Comparison of ENCODE assay signal across 8 mouse cellular contexts in genomic region chr5:86065101-86065875, GRCm38 (mm10). TPM values are rescaled to one million over a fixed set of nuclear protein-coding genes. Genes with fewer than 3 reads are reported as not detected.
DNase-seq lines count a peak whose midpoint lies in the region; ATAC-seq and TF ChIP-seq lines count a peak whose summit lies in the region.

TSS of gene Cenpc1 (minus strand) at chr5:86065583.

- H3K27ac ChIP-seq in ES-Bruce4 (ENCODE audit: insufficient read depth, low read length), result peak within 1 kb of the TSS; percentile 86
- peak within 1 kb of the TSS; percentile 87 for H3K27ac ChIP-seq in forebrain, embryonic 13.5 days
- H3K27ac ChIP-seq in liver, postnatal 0 days (ENCODE audit: low read depth), result peak within 1 kb of the TSS; percentile 94
- H3K27ac ChIP-seq in neural tube, embryonic 14.5 days (ENCODE audit: low read depth, low read length), result peak within 1 kb of the TSS; percentile 85

- peak within 1 kb of the TSS; percentile 63 for H3K4me2 ChIP-seq in forebrain, embryonic 13.5 days
- peak within 1 kb of the TSS; percentile 85 for H3K4me2 ChIP-seq in liver, postnatal 0 days (ENCODE audit: low read depth, low read length)
- peak within 1 kb of the TSS; percentile 59 for H3K4me2 ChIP-seq in neural tube, embryonic 14.5 days (ENCODE audit: low read depth, low read length)

- TF ChIP-seq POLR2A in ES-Bruce4 (IDR thresholded peaks at IDR 0.05; ENCODE audit: insufficient read depth, low read length), result peak; percentile 40

- peak within 1 kb of the TSS; percentile 90 for H3K9ac ChIP-seq in ES-Bruce4 (ENCODE audit: low read depth, poor library complexity, severe bottlenecking)
- H3K9ac ChIP-seq in forebrain, embryonic 13.5 days, result peak within 1 kb of the TSS; percentile 81
- H3K9ac ChIP-seq in liver, postnatal 0 days (replicated peaks), result peak within 1 kb of the TSS; percentile 77
- H3K9ac ChIP-seq in neural tube, embryonic 14.5 days (replicated peaks; ENCODE audit: low read depth, low read length), result peak within 1 kb of the TSS; percentile 84

- H3K27me3 ChIP-seq in ES-Bruce4 (ENCODE audit: control insufficient read depth, insufficient read depth, low read length, poor library complexity, severe bottlenecking), result no peaks in the 10 kb centered on the region
- no peaks in the 10 kb centered on the region for H3K27me3 ChIP-seq in forebrain, embryonic 13.5 days
- no peaks in the 10 kb centered on the region for H3K27me3 ChIP-seq in liver, postnatal 0 days (ENCODE audit: insufficient read depth, low read length)
- H3K27me3 ChIP-seq in neural tube, embryonic 14.5 days (ENCODE audit: control insufficient read depth, insufficient read depth, low read length), result no peaks in the 10 kb centered on the region

- under 1% methylated on average over 60 of the region's 60 CpGs for WGBS in forebrain, embryonic 13.5 days
- 1% methylated on average over 60 of the region's 60 CpGs for WGBS in large intestine, adult 2 months
- under 1% methylated on average over 60 of the region's 60 CpGs for WGBS in liver, postnatal 0 days (ENCODE audit: insufficient replicate concordance)
- under 1% methylated on average over 60 of the region's 60 CpGs for WGBS in neural tube, embryonic 14.5 days

- TF ChIP-seq CTCF in ES-Bruce4 (IDR thresholded peaks at IDR 0.05; ENCODE audit: low read depth, low read length), result no peak
- no peak for TF ChIP-seq CTCF in liver, postnatal 0 days (IDR thresholded peaks at IDR 0.05; ENCODE audit: low read depth)

- TF ChIP-seq EP300 in ES-Bruce4 (IDR thresholded peaks at IDR 0.05; ENCODE audit: insufficient read depth, low read depth, low read length), result no peak
- 0 out of 2 replicates have a peak, but pooled peaks have one; percentile 15 for TF ChIP-seq EP300 in liver, postnatal 0 days (IDR thresholded peaks at IDR 0.05; ENCODE audit: low read depth)

- intact Hi-C loops in heart, postnatal 10 days (cut with DNase I), result loop anchor here (2.0 to 10.0 kb wide), 3 partner anchors 67 to 740 kb away; partner anchors contain the start of genes Uba6 and Ythdc1

- peak; percentile 98 for DNase-seq in heart, postnatal 10 days
- peak; percentile 89 for DNase-seq in large intestine, adult 2 months (ENCODE audit: low read depth, low spot score)
- DNase-seq in liver, postnatal 0 days, result peak; percentile 99
- peak; percentile 99 for DNase-seq in testis, postnatal 10 days (ENCODE audit: low spot score)

- no peaks in the 10 kb centered on the region for H3K36me3 ChIP-seq in ES-Bruce4 (ENCODE audit: control insufficient read depth, insufficient read depth, low read length, poor library complexity, severe bottlenecking)
- H3K36me3 ChIP-seq in forebrain, embryonic 13.5 days (ENCODE audit: poor library complexity, severe bottlenecking), result no peaks in the 10 kb centered on the region
- H3K36me3 ChIP-seq in liver, postnatal 0 days (replicated peaks; ENCODE audit: insufficient read depth, low read length), result no peaks in the 10 kb centered on the region
- no peaks in the 10 kb centered on the region for H3K36me3 ChIP-seq in neural tube, embryonic 14.5 days (ENCODE audit: control insufficient read depth, insufficient read depth, low read length)

- no peaks in the 10 kb centered on the region for H3K4me1 ChIP-seq in ES-Bruce4 (ENCODE audit: control insufficient read depth, insufficient read depth, low read length)
- H3K4me1 ChIP-seq in forebrain, embryonic 13.5 days, result peaks cover 17% of the 10 kb centered on the region
- H3K4me1 ChIP-seq in liver, postnatal 0 days (ENCODE audit: insufficient read depth), result peaks cover 32% of the 10 kb centered on the region
- peaks cover 8% of the 10 kb centered on the region; the same call in 1 of the 2 replicates for H3K4me1 ChIP-seq in neural tube, embryonic 14.5 days (ENCODE audit: control insufficient read depth, insufficient read depth, low read length)

- H3K9me3 ChIP-seq in ES-Bruce4 (replicated peaks; ENCODE audit: control insufficient read depth, insufficient read depth, low read length, poor library complexity, severe bottlenecking), result no peaks in the 10 kb centered on the region
- no peaks in the 10 kb centered on the region for H3K9me3 ChIP-seq in forebrain, embryonic 13.5 days (replicated peaks)
- no peaks in the 10 kb centered on the region for H3K9me3 ChIP-seq in liver, postnatal 0 days (ENCODE audit: low read length)
- H3K9me3 ChIP-seq in neural tube, embryonic 14.5 days (ENCODE audit: control insufficient read depth, low read length), result no peaks in the 10 kb centered on the region

- peak within 1 kb of the TSS; percentile 95 for H3K4me3 ChIP-seq in ES-Bruce4 (ENCODE audit: low read depth, low read length)
- H3K4me3 ChIP-seq in forebrain, embryonic 13.5 days, result peak within 1 kb of the TSS; percentile 83
- H3K4me3 ChIP-seq in liver, postnatal 0 days (ENCODE audit: low read depth, low read length), result peak within 1 kb of the TSS; percentile 74
- peak within 1 kb of the TSS; percentile 69 for H3K4me3 ChIP-seq in neural tube, embryonic 14.5 days (ENCODE audit: low read depth, low read length)

- peak; percentile 95 for ATAC-seq in cerebellum, adult (ENCODE audit: insufficient number of reproducible peaks, low FRiP score, low TSS enrichment)
- ATAC-seq in forebrain, embryonic 13.5 days, result peak; percentile 94
- ATAC-seq in liver, postnatal 0 days, result peak; percentile 92
- peak; percentile 95 for ATAC-seq in neural tube, embryonic 14.5 days (ENCODE audit: low read depth)

RNA-seq across cellular contexts. Expression of gene Cenpc1, which starts in this region (rescaled TPM):
- 54.3 and 57.4 TPM in 2 replicates for polyA plus RNA-seq in ES-Bruce4 (2011; ENCODE audit: insufficient read depth, insufficient read length, low read depth, missing spikeins)
- polyA plus RNA-seq in forebrain, embryonic 13.5 days (2015; fragmentation: Nextera tagmentation; extraction: Ambion mirVana), result 49.5 and 51.6 TPM in 2 replicates
- 10 to 100 TPM; 10.9 to 11.3 TPM for total RNA-seq in heart, postnatal 10 days (2021)
- polyA plus RNA-seq in large intestine, adult 2 months (2012; rRNA removed), result 2.6 and 3.0 TPM in 2 replicates
- polyA plus RNA-seq in liver, postnatal 0 days (2015; fragmentation: Nextera tagmentation; extraction: Ambion mirVana), result 7.1 and 8.8 TPM in 2 replicates
- polyA plus RNA-seq in neural tube, embryonic 14.5 days (2014; fragmentation: Nextera tagmentation; extraction: Ambion mirVana), result 38.0 and 41.7 TPM in 2 replicates

Comparison
In these comparisons a context has a peak if more than half of its experiments do, and no peak if none do; other contexts are left out.
1. Peak in every context shown above with its lines: DNase-seq, ATAC-seq, H3K4me3 ChIP-seq and H3K27ac ChIP-seq.